Mouse (Mus musculus) small intestine, adult 2 months (tissue): ENCODE measurements around the gene Tbxas1. TPM values are rescaled to one million over a fixed set of nuclear protein-coding genes. Genes with fewer than 3 reads are reported as not detected.

Experiments used
- H3K27ac ChIP-seq: fragments of 200-500 bp; 2 replicates; pipeline ENCODE4 v1.5.1; 2012; ENCODE audit warnings: low read depth, low read length, control low read depth, inconsistent platforms; ENCODE audit not compliant: insufficient read depth
- H3K27me3 ChIP-seq: fragments of 200-500 bp; 2 replicates; pipeline ENCODE4 v1.6.1; 2012; ENCODE audit warnings: mild to moderate bottlenecking, moderate library complexity, low read length, inconsistent platforms; ENCODE audit not compliant: control insufficient read depth, insufficient read depth
- H3K36me3 ChIP-seq: fragments of 200-500 bp; 2 replicates; pipeline ENCODE4 v1.6.1; 2012; ENCODE audit warnings: mild to moderate bottlenecking, low read length, control low read depth, inconsistent platforms; ENCODE audit not compliant: control insufficient read depth, insufficient read depth
- H3K4me1 ChIP-seq: fragments of 200-500 bp; 2 replicates; pipeline ENCODE4 v1.6.1; 2012; ENCODE audit warnings: low read length, inconsistent platforms, mixed read lengths; ENCODE audit not compliant: control insufficient read depth, insufficient read depth, insufficient read length
- H3K4me3 ChIP-seq: fragments of 200-500 bp; 2 replicates; pipeline ENCODE4 v1.5.1; 2012; ENCODE audit warnings: low read depth, mild to moderate bottlenecking, control low read depth, inconsistent platforms, low read length, moderate library complexity
- CTCF ChIP-seq: fragments of 200-500 bp; IDR thresholded peaks from 2 replicates; pipeline ENCODE4 v1.5.1; 2012; ENCODE audit warnings: low read depth, mild to moderate bottlenecking, control low read depth, inconsistent platforms, low read length, moderate library complexity, mixed read lengths; ENCODE audit not compliant: insufficient replicate concordance, insufficient read length; ENCODE audit errors: extremely low read depth
- POLR2A ChIP-seq: fragments of 200-500 bp; IDR thresholded peaks from 2 replicates; pipeline ENCODE4 v1.6.1; 2012; ENCODE audit warnings: low read depth, mild to moderate bottlenecking, control low read depth, inconsistent platforms, low read length, moderate library complexity
- WGBS: fragments of 180-500 bp; shearing (Covaris S2); methylation state at CpG from one replicate; pipeline ENCODE4 v1.1.7; 2018; 5-methylcytosine and 5-hydroxymethylcytosine counted together
- polyA plus RNA-seq: library from polyadenylated mRNA; depleted of rRNA; stranded (reverse); fragments of >200 nt; gene quantifications from 2 replicates; pipeline ENCODE4 v1.2.3, GENCODE M21; 2012

Gene Tbxas1
- polyA plus RNA-seq, 1 experiment, result 1.8 TPM

- Histone ChIP-seq H3K4me3 (no peak overlapping the region), H3K27me3 (no peaks in the 10 kb centered on the region), H3K36me3 (no peaks in the 10 kb centered on the region), H3K4me1 (peaks cover 8% of the 10 kb centered on the region; the same call in 1 of the 2 replicates), H3K27ac (no peak overlapping the region)
- WGBS, result 57% methylated on average over 28 of the region's 28 CpGs
- no peak for TF ChIP-seq POLR2A
- TF ChIP-seq CTCF, result no peak
These were observed 51.1 kb downstream of the Tbxas1 start for GRCm38 (mm10) chr6:38926135-38926962.

- H3K36me3 ChIP-seq, result no peaks in the 10 kb centered on the region
- WGBS, result 26% methylated on average over 13 of the region's 13 CpGs
- H3K4me3 ChIP-seq, result no peak overlapping the region
- H3K27me3 ChIP-seq, result no peaks in the 10 kb centered on the region
- TF ChIP-seq POLR2A (no peak), CTCF (no peak)
- peaks cover 5% of the 10 kb centered on the region; the same call in 1 of the 2 replicates for H3K4me1 ChIP-seq
- H3K27ac ChIP-seq, result no peak overlapping the region
These were observed 51.8 kb downstream of the Tbxas1 start for GRCm38 (mm10) chr6:38926963-38927361.

GRCm38 (mm10) chr6:38928489-38928888 lies 53.3 kb downstream of the Tbxas1 start:
- Histone ChIP-seq H3K27ac (no peak overlapping the region), H3K4me1 (peaks cover 5% of the 10 kb centered on the region; the same call in 1 of the 2 replicates), H3K36me3 (no peaks in the 10 kb centered on the region), H3K27me3 (no peaks in the 10 kb centered on the region), H3K4me3 (no peak overlapping the region)
- TF ChIP-seq POLR2A (no peak), CTCF (no peak)
- WGBS, result 64% methylated on average over 3 of the region's 3 CpGs

GRCm38 (mm10) chr6:38936009-38936408 lies 60.8 kb downstream of the Tbxas1 start:
- H3K27me3 ChIP-seq, result no peaks in the 10 kb centered on the region
- no peaks in the 10 kb centered on the region for H3K4me1 ChIP-seq
- H3K4me3 ChIP-seq, result no peak overlapping the region
- TF ChIP-seq POLR2A (no peak), CTCF (no peak)
- no peak overlapping the region for H3K27ac ChIP-seq
- H3K36me3 ChIP-seq, result no peaks in the 10 kb centered on the region
- WGBS, result 79% methylated on average over 2 of the region's 2 CpGs

GRCm38 (mm10) chr6:38938421-38938820 lies 63.2 kb downstream of the Tbxas1 start:
- TF ChIP-seq CTCF, result no peak
- no peak for TF ChIP-seq POLR2A
- Histone ChIP-seq H3K27ac (no peak overlapping the region), H3K4me1 (no peaks in the 10 kb centered on the region), H3K36me3 (no peaks in the 10 kb centered on the region), H3K27me3 (no peaks in the 10 kb centered on the region), H3K4me3 (no peak overlapping the region)
- 65% methylated on average over 6 of the region's 6 CpGs for WGBS

- Histone ChIP-seq H3K4me1 (no peaks in the 10 kb centered on the region), H3K27ac (no peak overlapping the region), H3K36me3 (no peaks in the 10 kb centered on the region), H3K4me3 (no peak overlapping the region), H3K27me3 (no peaks in the 10 kb centered on the region)
- WGBS, result 89% methylated on average over 4 of the region's 4 CpGs
- TF ChIP-seq POLR2A, result no peak
- TF ChIP-seq CTCF, result no peak
These were observed 63.9 kb downstream of the Tbxas1 start for GRCm38 (mm10) chr6:38939096-38939495.

GRCm38 (mm10) chr6:38941016-38941415 lies 65.8 kb downstream of the Tbxas1 start:
- no peaks in the 10 kb centered on the region for H3K36me3 ChIP-seq
- no peak overlapping the region for H3K4me3 ChIP-seq
- no peaks in the 10 kb centered on the region for H3K27me3 ChIP-seq
- H3K4me1 ChIP-seq, result peaks cover 3% of the 10 kb centered on the region; the same call in 1 of the 2 replicates
- TF ChIP-seq CTCF (no peak), POLR2A (no peak)
- H3K27ac ChIP-seq, result no peak overlapping the region; the same call in 1 of the 2 replicates
- WGBS, result 85% methylated on average over 1 of the region's 1 CpGs
